Mouse (Mus musculus) T-cell, adult 2 months (primary cell): Measurements from ENCODE around the gene Cab39l.

Source experiments
- DNase-seq: peaks from one replicate; pipeline ENCODE4 v3.0.0; 2022; ENCODE audit warnings: low spot score

Gene Cab39l

DNA sequence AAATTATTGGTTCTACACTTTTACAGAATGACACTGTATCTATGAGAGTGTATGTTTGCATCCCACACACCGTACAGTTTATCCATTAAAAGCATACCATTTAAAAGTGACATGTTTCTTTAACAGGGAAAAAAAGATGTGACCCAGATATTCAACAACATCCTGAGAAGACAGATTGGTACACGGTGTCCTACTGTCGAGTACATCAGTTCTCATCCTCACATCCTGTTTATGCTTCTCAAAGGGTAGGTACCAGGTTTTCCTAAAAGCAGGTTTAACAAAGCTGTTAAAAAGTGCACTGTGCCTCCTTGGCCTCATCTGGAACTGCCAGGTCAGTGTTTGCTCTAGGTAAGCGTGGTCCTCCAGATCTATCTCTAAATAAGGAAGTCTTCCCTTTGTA, 65.4 kb downstream of the Cab39l start:
- DNase-seq = no peak

DNA sequence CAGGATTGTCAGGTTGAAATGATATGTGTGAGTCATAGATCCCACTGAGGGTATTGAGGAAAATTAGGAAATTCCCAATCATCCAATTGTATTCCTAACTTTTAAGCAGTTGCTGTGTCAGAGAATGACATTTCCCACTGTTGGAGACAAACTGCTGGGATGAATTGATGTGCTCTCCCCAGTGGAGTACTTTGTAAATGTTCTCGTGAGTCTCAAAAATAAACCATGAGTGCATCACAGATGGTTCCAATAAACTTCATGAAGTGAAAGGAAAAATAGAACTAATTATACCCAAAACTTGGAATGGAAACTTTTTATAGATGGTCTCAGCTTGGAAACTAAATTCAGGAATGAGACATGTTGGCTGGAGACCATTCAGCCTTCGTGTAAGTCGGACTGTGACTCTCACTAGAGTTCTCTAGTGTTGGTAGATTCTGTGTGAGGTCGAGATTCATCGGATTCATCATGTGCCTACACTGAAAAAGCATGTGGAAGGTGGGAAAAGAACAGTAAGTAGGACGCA, 73.2 kb downstream of the Cab39l start:
- DNase-seq = no peak

DNA sequence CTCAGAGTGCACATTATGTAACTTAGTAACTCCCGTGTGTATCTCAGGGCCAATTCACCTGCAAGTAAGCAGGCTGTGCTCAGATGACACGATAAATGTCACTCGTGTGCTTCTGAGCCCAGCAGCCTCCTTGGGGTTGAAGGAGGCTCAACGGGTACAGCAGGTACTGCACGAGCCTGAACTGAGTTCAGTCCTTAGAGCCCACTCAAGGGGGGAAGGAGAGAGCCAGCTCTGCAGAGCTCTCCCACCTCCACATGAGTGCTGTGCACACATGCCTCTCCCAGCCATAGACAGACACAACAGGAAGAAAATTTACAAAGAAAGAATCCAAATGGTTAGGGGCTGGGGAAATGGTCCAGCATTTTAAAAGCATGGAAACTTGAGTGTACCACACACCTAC, 85.1 kb downstream of the Cab39l start:
- DNase-seq = no peak

DNA sequence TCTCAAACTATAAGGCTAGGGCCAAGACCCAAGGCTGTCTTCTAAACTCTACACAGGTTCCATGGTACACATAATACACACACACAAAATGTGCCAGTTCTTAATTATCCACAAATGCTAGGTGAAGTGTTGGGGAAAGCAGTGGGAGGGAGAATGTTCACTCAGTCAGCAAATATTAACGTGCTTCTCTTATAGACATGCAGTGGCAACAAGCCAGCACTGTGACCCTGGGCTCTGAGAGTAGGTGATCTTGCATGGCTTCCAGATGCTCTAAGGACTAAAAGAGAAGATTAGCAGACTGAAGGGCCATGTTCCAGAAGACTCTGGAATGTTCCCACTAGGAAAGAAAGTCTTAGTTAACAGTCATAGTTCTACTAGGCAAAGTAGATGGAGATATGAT, 90.0 kb downstream of the Cab39l start:
- no peak for DNase-seq

DNA sequence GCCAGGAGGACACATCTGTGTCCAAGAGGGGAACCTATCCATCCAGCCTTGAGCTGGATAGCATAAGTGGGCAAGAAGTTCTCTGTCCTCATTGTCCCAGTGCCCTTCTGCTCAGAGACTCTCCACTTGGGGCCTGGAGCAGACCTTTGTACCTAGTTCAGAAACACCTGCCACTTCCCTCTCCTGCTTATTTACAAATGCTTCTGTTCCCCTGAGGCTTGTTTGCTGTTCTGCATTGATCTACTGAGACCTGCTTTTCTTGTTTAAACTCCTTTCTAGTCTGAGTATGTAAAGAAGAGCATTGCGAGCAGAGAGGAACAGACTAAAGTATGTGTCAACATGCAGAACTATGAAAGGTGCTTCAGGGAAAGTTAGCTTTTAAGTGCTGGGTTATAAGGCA, 92.2 kb downstream of the Cab39l start:
- no peak for DNase-seq

DNA sequence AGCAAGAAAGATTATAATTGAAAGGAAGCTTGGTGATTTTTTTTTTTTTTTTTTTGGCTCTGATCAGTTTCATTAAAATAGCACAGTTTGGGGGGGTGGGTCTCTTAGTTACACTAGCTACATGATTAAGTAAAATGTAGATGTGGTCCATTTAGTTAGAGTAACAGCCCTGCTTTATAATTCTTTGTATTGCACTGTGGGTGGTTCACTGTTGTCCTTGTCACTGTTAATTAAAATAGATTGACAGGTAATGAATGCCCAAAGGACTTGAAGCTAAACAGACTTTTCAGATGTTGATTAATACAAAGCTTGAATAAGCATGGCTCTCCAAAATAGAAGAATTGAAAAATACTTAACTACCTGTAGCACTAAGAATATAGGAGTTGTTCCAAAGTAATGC, 93.1 kb downstream of the Cab39l start:
- no peak for DNase-seq

DNA sequence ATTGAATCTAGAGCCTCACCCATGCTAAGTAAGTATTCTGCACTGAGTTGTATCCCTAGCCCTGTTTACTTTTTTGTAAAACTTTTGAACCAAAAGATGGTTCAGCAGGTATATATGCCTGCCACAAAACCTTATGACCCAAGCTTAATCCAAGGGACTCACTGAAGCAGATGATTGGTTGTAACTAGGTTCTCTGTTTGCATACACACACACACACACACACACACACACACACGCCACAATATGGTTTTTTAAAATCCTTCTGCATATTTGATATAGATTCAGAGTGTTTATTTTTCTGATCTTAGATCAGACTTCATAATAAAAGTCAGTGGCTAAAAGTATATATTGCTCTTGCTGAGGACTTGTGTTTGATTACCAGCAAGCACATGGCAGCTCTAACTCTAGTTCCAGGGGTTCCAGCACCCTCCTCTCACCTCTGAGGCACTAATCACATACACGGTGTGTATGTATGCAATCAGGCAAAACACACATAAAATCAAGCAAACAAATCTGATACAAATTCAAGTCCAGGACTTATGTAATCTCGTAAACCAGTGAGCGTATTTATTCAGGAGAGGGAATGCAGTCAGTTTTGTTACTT, 97.2 kb downstream of the Cab39l start:
- no peak for DNase-seq

DNA sequence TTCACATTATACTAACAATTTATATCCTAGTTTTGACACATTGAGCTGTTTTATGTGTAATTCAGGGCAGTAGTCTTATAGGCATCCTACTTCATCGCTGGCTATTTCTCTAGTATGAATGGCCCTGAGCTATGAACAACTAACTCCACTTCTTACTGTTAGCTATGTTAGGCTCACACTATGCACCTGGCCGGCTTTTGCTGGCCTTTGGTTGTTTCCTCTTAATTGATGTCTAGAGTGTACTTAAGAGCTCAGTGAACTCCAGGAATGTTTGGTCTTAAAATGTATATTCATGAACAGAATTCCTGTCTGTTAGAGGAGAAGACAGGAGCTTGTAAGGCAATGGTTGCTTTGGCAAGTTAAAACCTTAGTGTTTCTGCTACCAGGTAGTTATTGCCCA, 99.5 kb downstream of the Cab39l start:
- no peak for DNase-seq

DNA sequence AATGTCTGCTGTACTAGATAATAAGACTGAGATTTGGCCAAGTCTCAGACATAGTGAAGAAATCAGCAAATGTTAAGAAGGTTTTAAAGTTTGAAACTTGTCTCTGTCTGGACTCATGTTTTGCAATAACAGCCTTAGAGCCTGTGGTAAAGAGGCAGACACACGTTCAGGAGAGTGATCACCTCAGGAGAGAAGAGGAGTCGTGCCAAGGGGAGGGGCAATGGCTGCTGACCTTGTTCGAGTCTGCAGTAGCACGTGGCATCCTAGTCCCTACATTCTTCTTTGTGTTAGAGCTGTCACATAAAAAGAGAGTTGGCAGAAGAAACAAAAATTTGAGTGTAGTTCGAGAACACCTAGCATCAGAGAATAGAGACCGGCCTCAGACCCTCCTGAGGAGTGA, 100.0 kb downstream of the Cab39l start:
- no peak for DNase-seq

DNA sequence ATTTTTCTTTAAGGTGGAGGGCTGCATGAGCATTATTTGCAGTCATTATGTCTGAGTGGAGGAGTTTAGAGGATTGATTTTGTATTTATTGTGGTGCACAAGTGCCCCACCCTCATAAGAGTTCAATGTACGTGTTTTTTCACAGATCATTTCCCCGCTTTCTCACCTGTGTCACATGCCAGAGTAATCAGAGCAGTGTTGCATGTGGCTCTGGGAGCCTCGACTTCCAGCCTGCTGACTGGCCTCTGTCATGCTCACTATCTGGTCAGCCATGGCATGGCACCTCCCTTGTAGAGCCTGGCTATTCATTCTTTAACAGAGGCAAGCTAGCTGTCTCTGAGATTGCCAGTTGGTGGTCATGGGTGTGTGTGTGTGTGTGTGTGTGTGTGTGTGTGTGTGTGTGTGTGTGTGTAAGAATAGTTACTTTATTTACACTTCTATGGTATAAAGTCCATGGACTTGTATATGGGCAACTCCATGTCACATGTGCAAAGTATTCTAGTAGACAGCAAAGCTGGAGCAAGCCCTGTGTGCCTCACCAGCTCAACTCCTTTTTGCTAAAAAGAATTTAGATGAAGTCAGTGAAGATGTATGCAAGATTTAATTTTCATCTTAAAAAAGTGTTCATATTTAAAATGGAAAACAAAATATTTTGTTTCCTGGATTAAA, 102.5 kb downstream of the Cab39l start:
- DNase-seq = no peak

DNA sequence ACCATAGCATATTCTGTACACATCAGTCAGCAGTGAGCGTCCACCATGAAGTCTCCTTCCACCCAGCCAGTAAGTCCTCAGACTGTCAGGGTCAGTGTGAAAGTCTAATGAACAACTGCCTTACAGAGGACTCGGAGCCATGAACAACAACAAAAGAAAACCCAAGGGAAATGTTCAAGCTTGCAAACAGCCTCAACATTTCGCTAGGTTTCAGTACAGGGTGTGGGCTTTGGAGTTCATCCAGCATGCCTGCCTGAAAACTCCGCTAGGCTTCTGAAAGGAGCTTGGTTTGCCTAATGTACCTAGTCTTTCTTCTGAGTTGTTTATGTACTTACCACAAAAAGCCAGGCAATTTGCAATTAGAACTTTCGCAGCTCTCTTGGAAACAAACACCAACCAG, 103.2 kb downstream of the Cab39l start:
- DNase-seq = no peak

DNA sequence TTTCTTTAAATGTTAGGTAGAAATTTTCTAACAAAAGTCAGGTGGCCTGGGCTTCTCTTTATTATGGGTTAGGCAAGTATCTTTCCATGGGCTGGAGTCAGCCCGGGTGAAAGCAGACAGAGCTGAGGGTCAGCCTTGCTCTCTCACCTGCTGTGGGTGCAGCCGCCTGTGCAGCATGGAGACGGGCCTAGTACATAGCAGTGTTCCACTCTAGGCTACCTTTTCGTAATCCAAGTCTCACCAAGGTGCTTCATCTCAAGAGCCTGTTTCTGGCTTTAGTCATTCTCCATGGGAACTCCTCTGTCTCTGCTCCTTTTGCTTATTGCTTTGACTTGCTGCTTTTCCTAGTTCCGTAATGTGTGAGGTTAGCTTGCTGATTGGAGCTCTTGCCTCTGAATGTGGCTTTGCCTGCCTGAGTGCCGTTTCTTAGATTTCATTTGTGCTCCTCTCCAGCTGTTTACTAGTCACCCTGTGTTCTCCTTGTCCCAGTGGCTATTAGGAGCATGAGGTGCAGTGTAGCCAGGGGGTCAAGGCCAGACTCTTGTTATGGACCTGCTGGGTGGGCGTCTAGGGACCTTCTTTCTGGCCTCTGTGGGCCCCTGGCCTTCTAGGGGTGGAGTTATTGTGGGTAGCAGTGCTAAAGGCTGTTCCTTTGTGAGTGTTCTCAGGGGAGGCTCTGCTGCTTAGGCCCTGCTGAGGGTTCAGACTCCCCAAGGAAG, 105.5 kb downstream of the Cab39l start:
- no peak for DNase-seq

DNA sequence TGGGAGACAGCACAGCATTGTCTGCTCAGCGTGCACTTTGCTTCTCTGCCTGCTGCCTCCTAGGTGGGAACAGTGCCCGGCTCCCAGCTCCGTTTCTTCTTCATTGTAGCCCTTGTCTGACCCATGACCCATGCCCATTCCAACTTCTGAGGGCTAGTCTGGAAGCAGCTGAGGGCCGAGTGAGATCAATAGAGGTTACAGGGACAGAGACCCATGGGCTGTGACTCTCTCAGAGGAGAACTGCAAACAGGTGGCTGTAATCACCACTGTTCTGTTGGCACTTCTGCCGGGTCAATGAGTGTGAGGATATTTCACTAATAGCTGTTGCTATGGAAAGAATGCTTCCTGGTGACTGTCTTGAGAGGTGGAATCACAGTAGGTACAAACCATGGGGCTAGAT, 106.8 kb downstream of the Cab39l start:
- no peak for DNase-seq

DNA sequence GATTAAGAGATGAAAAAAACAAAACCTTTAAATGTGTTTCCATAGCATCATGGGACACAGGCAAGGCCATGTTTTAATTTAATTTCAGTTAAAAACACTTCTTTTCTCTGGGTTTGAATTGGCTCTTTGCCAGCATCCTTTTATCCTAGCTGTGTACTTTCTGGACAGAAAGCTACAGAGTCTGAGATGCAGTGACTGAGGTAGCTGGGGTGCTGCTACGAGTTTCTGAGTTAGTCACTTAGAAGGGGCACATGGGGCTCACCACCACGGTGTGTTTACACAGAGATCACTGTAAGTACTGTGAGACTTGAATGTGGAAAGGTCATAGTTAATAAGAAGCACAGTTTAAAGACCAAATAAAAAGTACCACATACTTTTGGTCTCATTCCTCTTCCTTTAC, 107.8 kb downstream of the Cab39l start:
- DNase-seq = no peak

DNA sequence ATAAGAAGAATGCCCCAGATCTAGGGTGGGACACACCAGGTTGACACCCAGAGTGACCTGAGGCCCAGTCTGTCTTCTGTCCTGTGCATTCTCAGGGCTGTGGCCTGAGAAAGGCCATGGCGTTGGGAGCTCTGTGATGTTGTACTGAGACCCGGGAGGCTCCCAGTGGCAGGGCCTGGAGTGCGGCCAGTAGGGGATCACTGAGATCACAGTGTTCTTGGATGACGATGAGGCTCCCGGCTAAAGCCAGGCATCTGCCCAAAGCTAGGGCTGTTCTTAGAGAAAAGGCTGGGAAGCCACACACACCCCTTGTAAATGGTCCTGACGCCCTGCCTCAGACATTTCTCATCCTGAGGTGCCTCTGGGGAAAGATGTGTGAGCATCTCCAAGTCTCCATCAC, 108.3 kb downstream of the Cab39l start:
- DNase-seq = no peak

DNA sequence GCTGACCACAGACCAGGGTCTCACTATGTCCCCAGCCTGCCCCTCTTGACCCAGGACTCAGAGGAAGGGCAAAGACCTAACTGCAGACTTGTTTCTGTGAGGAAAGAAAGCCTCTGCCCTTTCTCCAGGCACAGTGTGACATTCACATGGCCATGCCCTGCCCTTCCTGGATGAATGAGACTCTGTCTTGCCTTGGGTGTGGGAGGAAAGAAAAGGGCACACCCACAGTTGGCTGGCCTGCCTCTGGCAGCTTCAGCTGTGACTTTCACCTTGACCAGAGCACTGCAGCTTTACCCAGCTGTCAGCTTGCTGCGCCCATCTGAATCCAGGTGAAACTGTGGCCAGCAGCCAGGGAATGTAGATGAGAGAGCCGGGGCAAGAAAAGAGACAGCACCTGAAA, 110.1 kb downstream of the Cab39l start:
- no peak for DNase-seq

DNA sequence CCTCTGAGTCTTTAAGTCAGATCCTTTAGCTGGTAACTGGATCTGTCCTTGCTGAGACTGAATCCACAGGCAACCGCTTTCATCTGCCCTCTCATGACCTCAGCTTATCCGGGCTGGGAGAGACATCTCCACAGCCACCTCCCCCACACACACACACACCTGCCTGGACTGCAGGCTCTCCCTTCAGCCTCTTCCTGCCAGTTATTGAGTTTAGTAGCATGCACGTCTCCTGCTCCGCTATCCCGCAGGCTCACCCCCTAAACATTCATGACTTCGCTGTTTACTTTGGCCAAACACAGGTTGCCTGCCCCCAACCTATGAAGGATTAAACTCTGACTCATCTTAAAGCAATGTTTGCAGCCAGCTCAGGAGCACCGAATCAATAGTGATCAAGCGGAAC, 111.2 kb downstream of the Cab39l start:
- DNase-seq = no peak

DNA sequence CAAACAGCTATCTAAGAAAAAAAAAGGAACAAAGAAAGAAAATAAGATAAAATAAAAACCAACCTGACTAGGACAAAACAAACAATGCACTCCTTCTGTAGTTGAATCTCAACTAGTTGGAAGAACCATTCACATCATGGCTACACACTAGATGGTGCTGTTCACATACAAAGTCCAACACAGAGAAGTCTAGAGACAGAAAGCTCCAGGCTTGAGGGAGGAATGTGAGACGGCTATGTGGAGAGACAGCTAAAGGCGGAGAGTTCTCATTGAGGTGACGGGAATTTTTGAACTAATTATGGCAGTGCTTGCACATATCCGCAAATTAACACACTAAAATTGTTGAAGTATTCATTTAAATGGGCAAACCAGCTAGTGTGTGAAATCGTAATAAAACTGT, 113.3 kb downstream of the Cab39l start:
- DNase-seq = no peak

DNA sequence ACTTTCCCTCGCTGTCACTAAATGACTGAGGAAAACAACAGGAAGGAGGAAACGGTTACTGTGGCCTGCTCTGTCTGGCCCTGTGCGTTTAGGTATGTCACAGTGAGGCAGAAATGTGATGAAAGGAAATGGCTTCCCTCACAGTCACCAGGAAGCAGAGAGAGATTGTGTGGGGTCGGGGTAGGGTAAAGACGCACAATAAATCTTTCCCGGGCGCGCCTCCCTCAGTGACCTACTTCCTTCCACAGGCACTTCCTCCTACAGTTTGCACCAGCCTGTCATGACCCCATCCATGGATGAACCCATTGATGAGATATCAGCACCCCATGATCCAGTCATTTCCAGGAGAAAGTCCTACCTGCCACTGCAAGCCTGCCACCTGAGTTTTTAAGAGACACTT, 114.2 kb downstream of the Cab39l start:
- peak; percentile 14 for DNase-seq

DNA sequence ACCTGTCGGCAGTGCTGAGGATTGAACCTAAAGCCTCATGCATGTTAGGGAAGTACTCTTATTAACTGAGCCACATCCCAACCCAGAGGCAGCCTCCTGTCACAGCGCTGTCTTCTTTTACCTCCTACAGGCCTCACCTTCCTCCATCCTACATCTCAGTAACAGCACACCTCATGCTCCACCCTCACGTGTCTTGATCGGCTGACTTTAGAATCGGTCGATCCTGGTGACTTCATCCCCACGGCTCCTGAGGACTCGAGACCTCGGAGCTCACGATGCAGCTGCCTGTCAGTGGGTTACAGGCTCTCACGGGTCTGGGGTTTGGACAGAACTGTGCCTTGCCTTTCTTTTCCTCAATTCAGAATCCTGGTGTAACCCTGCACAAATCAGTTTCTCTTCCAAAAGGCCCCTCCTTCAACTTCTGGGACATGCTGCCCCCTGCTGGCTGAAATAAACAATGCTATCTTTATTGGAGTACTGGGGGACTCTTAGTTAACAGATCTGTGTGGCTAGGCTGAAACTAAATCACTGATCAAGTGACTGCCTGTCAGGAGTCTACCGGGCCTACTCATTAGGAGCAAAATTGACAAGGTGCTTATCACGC, 115.3 kb downstream of the Cab39l start:
- DNase-seq = peak; percentile 61

DNA sequence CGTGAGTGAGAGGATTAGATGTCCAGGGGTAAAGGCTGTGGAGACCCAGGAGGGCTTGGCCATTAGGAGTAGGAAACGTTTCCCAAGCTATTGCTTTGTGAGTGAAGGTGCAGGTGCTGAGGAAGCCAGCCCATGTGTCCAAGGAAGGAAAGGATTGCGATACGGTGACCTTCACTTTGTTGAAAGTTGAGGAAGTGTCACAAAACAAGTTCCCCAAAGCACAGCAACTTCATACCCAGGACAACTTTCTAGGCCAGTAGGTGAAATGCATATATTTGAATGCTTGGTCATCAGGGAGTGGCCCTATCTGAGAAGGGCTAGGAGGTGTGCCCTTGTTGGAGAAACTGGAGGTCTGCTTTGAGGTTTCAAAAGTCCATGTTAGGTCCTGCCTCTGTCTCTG, 116.3 kb downstream of the Cab39l start:
- DNase-seq = no peak

DNA sequence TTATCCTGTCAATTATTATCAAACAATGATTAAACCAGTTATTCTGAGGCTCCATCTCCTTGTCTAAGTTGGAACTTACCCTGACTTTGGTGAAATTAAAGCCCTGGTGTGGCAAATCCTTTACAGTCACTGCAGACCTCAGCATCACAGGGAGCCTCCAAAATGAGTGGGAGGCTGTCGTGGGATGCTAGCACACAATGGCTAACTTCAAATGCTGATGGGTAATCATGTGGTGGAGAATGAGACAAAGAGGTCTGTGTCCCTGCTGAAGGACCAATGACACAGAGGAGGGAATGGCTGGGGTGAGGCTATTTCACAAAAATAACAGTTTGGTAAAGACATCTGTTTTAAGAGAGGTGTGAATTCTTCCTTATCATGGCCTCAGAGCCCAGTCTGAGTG, 117.1 kb downstream of the Cab39l start:
- no peak for DNase-seq

DNA sequence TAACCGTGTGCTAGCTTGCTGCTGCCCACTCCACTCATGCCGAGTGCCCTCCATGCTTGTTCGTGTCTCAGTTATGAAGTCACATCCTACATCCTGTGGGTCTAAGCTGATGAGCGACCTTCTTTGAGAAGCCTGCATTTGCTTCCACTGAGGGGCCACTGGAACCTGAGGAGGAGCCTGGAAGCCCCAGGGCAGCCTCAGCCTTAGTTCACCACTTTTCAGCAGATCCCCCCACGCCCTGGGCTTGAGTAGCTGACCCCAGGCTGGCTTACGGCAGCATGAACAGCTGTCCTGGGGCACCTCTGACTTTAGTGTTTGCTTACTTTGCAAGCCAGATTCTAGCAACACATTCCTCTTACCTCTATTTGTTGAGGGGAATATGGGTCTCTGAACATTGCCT, 126.0 kb downstream of the Cab39l start:
- no peak for DNase-seq
